Comparison of ENCODE assay signal across 10 mouse cellular contexts in genomic region chr17:88596068-88596467, GRCm38 (mm10).
"Had no signal": no experiment of that assay in that cellular context is flagged by ENCODE, and none has a peak within 500 bp of the region (broad histone marks: within the 10 kb centered on the region; RNA-seq: fewer than 3 reads in every experiment).

No protein-coding gene starts in this region.

- H3K27ac ChIP-seq: liver, embryonic 15.5 days had no signal

- DNase-seq: kidney, postnatal 25 days; layer of hippocampus, adult 9-11 months; layer of hippocampus, postnatal 36 days; lung, embryonic 14.5 days; lung, postnatal 10 days; lung, postnatal 4 days; right cerebral cortex, postnatal 25 days; thymus, postnatal 36 days had no signal

- H3K4me3 ChIP-seq: liver, embryonic 15.5 days; midbrain, embryonic 12.5 days had no signal

- H3K9me3 ChIP-seq: liver, embryonic 15.5 days; midbrain, embryonic 12.5 days had no signal

- H3K9ac ChIP-seq: liver, embryonic 15.5 days; lung, embryonic 14.5 days; midbrain, embryonic 12.5 days had no signal

- H3K36me3 ChIP-seq: liver, embryonic 15.5 days; midbrain, embryonic 12.5 days had no signal
